Mouse (Mus musculus): Measurements from ENCODE around the gene Agl.
"Not testable (repeated sequence)": the region's sequence is repeated elsewhere in the genome, so short reads cannot be mapped to it uniquely, and the experiment has no call there.

Agl gene

GRCm38 (mm10) chr3:116748391-116749170 lies 59.4 kb downstream of the Agl start:
- no peak for DNase-seq (ENCODE audit: low read depth, low spot score)

- DNase-seq (ENCODE audit: low read depth, low spot score), result not testable (repeated sequence)
Observed at GRCm38 (mm10) chr3:116747648-116748047, 60.3 kb downstream of the Agl start.

GRCm38 (mm10) chr3:116740963-116741362 lies 67.0 kb downstream of the Agl start:
- no peak for DNase-seq (ENCODE audit: low read depth, low spot score)

- DNase-seq (ENCODE audit: low read depth, low spot score), result no peak
Observed at GRCm38 (mm10) chr3:116740106-116740505, 67.9 kb downstream of the Agl start.

- DNase-seq (ENCODE audit: low read depth, low spot score), result no peak
Observed at GRCm38 (mm10) chr3:116737326-116737731, 70.6 kb downstream of the Agl start.

GRCm38 (mm10) chr3:116729483-116730174 lies 78.3 kb downstream of the Agl start:
- DNase-seq (ENCODE audit: low read depth, low spot score), result no peak

GRCm38 (mm10) chr3:116726807-116727206 lies 81.2 kb downstream of the Agl start:
- DNase-seq (ENCODE audit: low read depth, low spot score), result no peak

GRCm38 (mm10) chr3:116723496-116724481 lies 84.2 kb downstream of the Agl start:
- DNase-seq (ENCODE audit: low read depth, low spot score), result no peak

- DNase-seq (ENCODE audit: low read depth, low spot score), result no peak
Observed at GRCm38 (mm10) chr3:116722980-116723379, 85.0 kb downstream of the Agl start.

- DNase-seq (ENCODE audit: low read depth, low spot score), result no peak
Observed at GRCm38 (mm10) chr3:116718951-116719350, 89.0 kb downstream of the Agl start.

GRCm38 (mm10) chr3:116713031-116713430 lies 94.9 kb downstream of the Agl start:
- no peak for DNase-seq (ENCODE audit: low read depth, low spot score)

- DNase-seq (ENCODE audit: low read depth, low spot score), result no peak
Observed at GRCm38 (mm10) chr3:116712436-116712881, 95.5 kb downstream of the Agl start, which contains the start of gene Slc35a3. TSS of gene Slc35a3 (minus strand) at chr3:116712831.

GRCm38 (mm10) chr3:116711624-116712435 lies 96.1 kb downstream of the Agl start:
- peak; percentile 36 for DNase-seq (ENCODE audit: low read depth, low spot score)

- DNase-seq (ENCODE audit: low read depth, low spot score), result no peak
Observed at GRCm38 (mm10) chr3:116710941-116711340, 97.0 kb downstream of the Agl start.

GRCm38 (mm10) chr3:116705637-116706204 lies 102.2 kb downstream of the Agl start:
- no peak for DNase-seq (ENCODE audit: low read depth, low spot score)

GRCm38 (mm10) chr3:116703835-116704234 lies 104.1 kb downstream of the Agl start:
- DNase-seq (ENCODE audit: low read depth, low spot score), result no peak

GRCm38 (mm10) chr3:116702647-116703272 lies 105.2 kb downstream of the Agl start:
- no peak for DNase-seq (ENCODE audit: low read depth, low spot score)

- DNase-seq (ENCODE audit: low read depth, low spot score), result no peak
Observed at GRCm38 (mm10) chr3:116701601-116702000, 106.4 kb downstream of the Agl start.

GRCm38 (mm10) chr3:116698786-116699185 lies 109.2 kb downstream of the Agl start:
- DNase-seq (ENCODE audit: low read depth, low spot score), result peak; percentile 18

GRCm38 (mm10) chr3:116695666-116695985 lies 112.3 kb downstream of the Agl start:
- no peak for DNase-seq (ENCODE audit: low read depth, low spot score)

Measured in skeletal muscle tissue, adult 2 months (tissue).